ENCODE assay signal across 7 mouse cellular contexts in the genomic region with DNA sequence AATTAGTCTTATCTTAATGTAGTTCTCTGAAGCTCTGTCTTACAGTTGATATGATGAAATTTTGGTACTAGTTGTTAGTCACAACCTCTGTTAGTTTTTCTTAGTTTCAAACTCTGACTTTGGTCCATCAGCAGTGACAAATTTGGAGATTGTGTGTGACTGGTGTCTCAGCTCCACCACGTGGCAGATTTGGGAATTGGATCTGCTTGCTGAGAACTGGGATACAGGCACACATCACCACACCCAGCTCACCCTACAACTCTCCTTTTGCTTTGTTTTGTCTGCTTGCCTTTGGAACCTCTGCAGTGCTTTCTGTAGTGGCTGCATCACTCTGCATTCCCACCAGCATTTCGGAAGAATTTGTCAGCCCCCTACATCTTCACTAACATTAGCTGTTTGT. TPM values are rescaled to one million over a fixed set of nuclear protein-coding genes. Genes with fewer than 3 reads are reported as not detected.
DNase-seq lines count a peak whose midpoint lies in the region; ATAC-seq and TF ChIP-seq lines count a peak whose summit lies in the region.

No protein-coding gene starts in this region.

- H3K4me3 ChIP-seq in G1E (ENCODE audit: low read depth, low read length), result no peak overlapping the region
- H3K4me3 ChIP-seq in cerebellum, adult 2 months (replicated peaks; ENCODE audit: insufficient read depth, low read depth, low read length), result no peak overlapping the region
- H3K4me3 ChIP-seq in small intestine, adult 2 months (ENCODE audit: low read depth, low read length), result no peak overlapping the region

- H3K9me3 ChIP-seq in G1E (replicated peaks), result no peaks in the 10 kb centered on the region

- peak; percentile 65 to 68 for DNase-seq in B cell, adult 2 months
- no peak for DNase-seq in G1E (ENCODE audit: low spot score)
- peak; percentile 60 to 68 for DNase-seq in cerebellum, adult 2 months
- peak; percentile 62 for DNase-seq in gastrocnemius, postnatal 14 days
- peak; percentile 34 to 75 for DNase-seq in layer of hippocampus, adult 8-10 months (ENCODE audit: low spot score in 2 of 2)
- peak; percentile 69 for DNase-seq in lung, postnatal 25 days (ENCODE audit: low spot score)

- no peak for TF ChIP-seq POLR2A in cerebellum, adult 2 months (IDR thresholded peaks at IDR 0.05; ENCODE audit: borderline replicate concordance, insufficient read depth, low read length)
- TF ChIP-seq POLR2A in small intestine, adult 2 months (IDR thresholded peaks at IDR 0.05; ENCODE audit: low read depth, low read length), result no peak

- intact Hi-C loops in gastrocnemius, postnatal 14 days (cut with DNase I; ENCODE audit: low total_unique reads), result loop anchor here (5.0 kb wide), 1 partner anchor 49 kb away; no protein-coding TSS in a partner anchor

- H3K27me3 ChIP-seq in G1E (ENCODE audit: insufficient read depth, low read length), result no peaks in the 10 kb centered on the region; the same call in 1 of the 2 replicates
- H3K27me3 ChIP-seq in cerebellum, adult 2 months (ENCODE audit: control insufficient read depth, insufficient read depth, low read length), result no peaks in the 10 kb centered on the region
- H3K27me3 ChIP-seq in small intestine, adult 2 months (ENCODE audit: control insufficient read depth, insufficient read depth, low read length), result no peaks in the 10 kb centered on the region

- peak; percentile 69 for TF ChIP-seq CTCF in G1E (IDR thresholded peaks at IDR 0.05; ENCODE audit: low read depth, low read length)
- TF ChIP-seq CTCF in cerebellum, adult 2 months (IDR thresholded peaks at IDR 0.05; ENCODE audit: borderline replicate concordance, insufficient read depth, low read depth, low read length), result peak; percentile 91
- TF ChIP-seq CTCF in small intestine, adult 2 months (IDR thresholded peaks at IDR 0.05; ENCODE audit: extremely low read depth, insufficient read length, insufficient replicate concordance, low read depth, low read length), result peak; percentile 52; the same call in 1 of the 2 replicates

- H3K4me1 ChIP-seq in G1E (ENCODE audit: insufficient read depth, low read depth, low read length), result peaks cover 20% of the 10 kb centered on the region
- H3K4me1 ChIP-seq in cerebellum, adult 2 months (ENCODE audit: control insufficient read depth, insufficient read depth, low read length), result no peaks in the 10 kb centered on the region
- no peaks in the 10 kb centered on the region for H3K4me1 ChIP-seq in small intestine, adult 2 months (ENCODE audit: control insufficient read depth, insufficient read depth, insufficient read length, low read length)

- no peak overlapping the region for H3K27ac ChIP-seq in cerebellum, adult 2 months (ENCODE audit: insufficient read depth, low read length)
- no peak overlapping the region for H3K27ac ChIP-seq in small intestine, adult 2 months (ENCODE audit: insufficient read depth, low read depth, low read length)

- H3K36me3 ChIP-seq in G1E (replicated peaks), result no peaks in the 10 kb centered on the region
- no peaks in the 10 kb centered on the region for H3K36me3 ChIP-seq in small intestine, adult 2 months (ENCODE audit: control insufficient read depth, insufficient read depth, low read length)

- ATAC-seq in G1E (ENCODE audit: extremely low read depth, insufficient number of reproducible peaks, low FRiP score, poor library complexity, severe bottlenecking), result 0 out of 2 replicates have a peak, but pooled peaks have one; percentile 25

- WGBS in cerebellum, adult 2 months, result 14% methylated on average over 2 of the region's 2 CpGs
- 23% methylated on average over 2 of the region's 2 CpGs for WGBS in small intestine, adult 2 months

RNA-seq across cellular contexts. Expression of a gene that starts 5.0 kb away (rescaled TPM):
- 36.3 and 37.9 TPM in 2 replicates for total RNA-seq in G1E (2014; fragmentation: Nextera tagmentation)
- 34.8 and 35.9 TPM in 2 replicates for total RNA-seq in G1E (2017)
- polyA plus RNA-seq in G1E (2012), result 111 and 115 TPM in 2 replicates
- 113 and 123 TPM in 2 replicates for polyA plus RNA-seq in cerebellum, adult 2 months (2012; rRNA removed)
- 10 to 100 TPM; 12.7 to 14.8 TPM for total RNA-seq in gastrocnemius, postnatal 14 days (2021)
- total RNA-seq in layer of hippocampus, adult 8-10 months (2022), result 10 to 100 TPM; 67.2 to 76.9 (median 72.0) TPM
- 0.63 and 1.4 TPM in 2 replicates for polyA plus RNA-seq in small intestine, adult 2 months (2012; rRNA removed)

RNA-seq across cellular contexts. Expression of a gene that starts 10.1 kb away (rescaled TPM):
- total RNA-seq in G1E (2014; fragmentation: Nextera tagmentation), result 169 and 177 TPM in 2 replicates
- total RNA-seq in G1E (2017), result 49.1 and 57.9 TPM in 2 replicates
- polyA plus RNA-seq in G1E (2012), result 13.3 and 13.6 TPM in 2 replicates
- polyA plus RNA-seq in cerebellum, adult 2 months (2012; rRNA removed), result 56.6 and 58.0 TPM in 2 replicates
- 10 to 100 TPM; 28.4 to 30.6 TPM for total RNA-seq in gastrocnemius, postnatal 14 days (2021)
- 100 to 1,000 TPM in 3 of 4 experiments, 10 to 100 TPM in 1; 98.5 to 138 (median 121) TPM for total RNA-seq in layer of hippocampus, adult 8-10 months (2022)
- polyA plus RNA-seq in small intestine, adult 2 months (2012; rRNA removed), result 5.3 and 8.4 TPM in 2 replicates
